Mouse (Mus musculus) spleen, adult 18-20 months (tissue): ENCODE data around the gene Slc25a30.
A peak's percentile ranks its signal among the peaks of the same experiment; 100 is the strongest.

Source experiments
- DNase-seq, 2 experiments: peaks; one replicate each; pipeline ENCODE4 v3.0.0; 2022; ENCODE audit warnings: mixed read lengths in 2 of 2

The Slc25a30 gene

DNA sequence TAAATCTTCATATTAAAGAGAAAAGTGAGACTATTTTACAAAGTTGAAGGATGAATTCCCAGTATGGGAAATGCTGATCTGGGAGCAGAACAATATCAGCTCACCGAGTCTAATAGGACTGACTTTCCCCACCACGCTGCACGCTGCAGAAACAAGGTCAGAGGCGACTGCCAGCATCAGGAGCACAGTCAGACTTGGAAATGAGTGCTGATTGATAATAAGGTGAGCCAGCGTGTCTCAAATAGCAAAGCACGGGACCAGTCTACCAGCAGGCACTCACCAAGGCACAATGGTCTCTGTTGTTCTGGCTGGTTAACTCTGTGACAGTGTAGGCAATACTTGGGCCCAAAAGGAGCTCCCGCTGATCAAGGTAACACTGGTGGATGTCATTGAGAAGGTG, 54.2 kb downstream of the Slc25a30 start:
- DNase-seq = no peak

DNA sequence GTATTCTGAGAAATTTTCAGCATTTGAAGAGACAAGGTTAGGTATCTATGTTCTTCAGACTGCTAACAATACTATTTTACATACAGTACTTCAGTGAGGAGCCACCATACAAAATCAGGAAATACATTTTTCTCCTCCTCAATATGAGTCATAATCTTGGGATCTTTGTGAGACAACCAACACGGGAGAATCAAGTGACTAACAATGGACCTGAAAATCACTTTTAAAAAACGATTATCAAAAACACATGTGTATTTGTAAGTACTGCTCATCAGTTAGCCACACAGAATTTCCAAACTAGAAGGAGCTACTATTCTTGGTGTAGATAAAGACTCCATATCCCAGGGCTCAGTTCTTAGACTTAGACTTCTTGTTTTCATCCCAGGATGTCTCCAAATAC, 55.5 kb downstream of the Slc25a30 start:
- no peak for DNase-seq

DNA sequence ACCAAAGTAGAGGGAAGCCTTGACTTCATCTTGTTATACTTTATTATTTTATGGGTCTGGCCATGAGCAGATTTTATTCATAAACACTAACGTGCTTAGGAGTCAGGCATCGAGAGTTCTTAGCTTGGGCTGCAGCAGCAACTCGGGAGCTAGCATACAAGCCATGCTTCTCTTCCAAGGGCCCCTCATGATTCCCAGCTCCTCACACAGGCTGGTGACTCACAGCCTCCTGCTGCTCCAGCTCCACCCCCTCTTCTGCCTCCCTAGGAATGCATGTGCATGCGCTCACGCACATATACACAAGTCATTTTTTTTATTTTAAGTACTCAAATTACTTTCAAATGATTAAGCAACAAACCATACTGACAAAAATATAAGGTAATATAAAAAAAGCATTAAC, 58.7 kb downstream of the Slc25a30 start:
- DNase-seq = no peak

DNA sequence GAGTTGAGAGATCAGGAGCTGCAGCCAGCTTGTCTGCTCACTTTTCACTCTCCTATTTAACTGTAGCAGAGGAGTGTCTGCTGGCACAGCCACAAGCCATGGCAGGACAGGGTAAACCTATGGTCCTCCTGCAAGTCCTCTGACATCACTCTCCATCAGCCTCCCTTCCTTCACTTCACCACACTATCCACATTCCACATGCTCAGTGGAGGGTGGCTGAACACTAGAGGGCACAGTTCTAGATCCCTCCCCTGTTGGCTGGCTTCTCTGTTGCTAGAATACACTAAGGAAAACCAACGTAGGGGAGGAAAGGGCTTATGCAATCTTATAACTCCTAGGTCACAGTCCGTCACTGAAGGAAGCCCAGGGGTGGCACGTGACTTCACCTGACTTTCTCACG, 59.8 kb downstream of the Slc25a30 start:
- no peak for DNase-seq

DNA sequence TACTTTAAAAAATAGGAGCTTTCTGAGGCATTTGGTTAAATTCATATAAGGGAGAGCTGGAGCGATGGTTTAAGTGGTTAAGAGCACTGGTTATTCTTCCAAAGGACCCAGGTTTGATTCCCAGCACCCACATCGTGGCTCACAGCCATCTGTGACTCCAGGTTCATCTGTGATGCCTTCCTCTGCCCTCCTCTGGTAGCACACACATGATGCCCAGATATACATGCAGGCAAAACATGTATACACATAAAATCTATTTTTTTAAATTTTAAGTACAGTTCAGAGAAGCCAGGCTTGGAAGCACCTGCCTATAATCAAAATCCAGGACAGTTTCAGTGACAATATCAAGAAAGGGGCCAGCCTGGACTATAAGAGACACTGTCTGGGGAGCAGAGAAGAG, 64.0 kb downstream of the Slc25a30 start:
- DNase-seq = no peak

DNA sequence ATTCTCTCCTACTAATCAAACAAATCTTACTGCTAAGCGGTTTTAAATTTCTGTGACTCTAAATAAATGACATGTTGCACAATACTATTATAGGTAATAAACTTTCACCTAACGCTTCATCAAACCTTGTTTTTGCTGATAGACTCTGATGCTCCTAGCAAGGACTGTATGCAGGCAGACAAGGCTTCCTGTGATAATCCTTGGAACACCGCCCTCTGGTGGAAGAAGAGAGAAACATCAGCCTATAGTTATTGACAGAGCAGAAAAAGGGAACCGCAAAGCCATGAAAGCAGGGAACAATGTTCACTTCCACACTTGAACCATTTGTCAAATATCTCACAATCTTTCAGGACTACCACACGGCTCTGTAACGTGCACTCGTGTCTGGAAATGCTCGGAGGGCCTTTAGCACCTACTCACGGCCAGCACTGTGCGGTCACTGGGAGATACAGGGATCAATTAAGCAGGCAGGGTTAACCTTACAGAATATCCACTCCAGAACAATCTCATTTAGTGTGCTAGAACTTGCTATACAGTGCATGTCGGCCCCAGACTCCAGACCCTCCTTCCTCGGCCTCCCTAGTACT, 64.8 kb downstream of the Slc25a30 start:
- DNase-seq = peak in 1 of 2 experiments; percentile 16

DNA sequence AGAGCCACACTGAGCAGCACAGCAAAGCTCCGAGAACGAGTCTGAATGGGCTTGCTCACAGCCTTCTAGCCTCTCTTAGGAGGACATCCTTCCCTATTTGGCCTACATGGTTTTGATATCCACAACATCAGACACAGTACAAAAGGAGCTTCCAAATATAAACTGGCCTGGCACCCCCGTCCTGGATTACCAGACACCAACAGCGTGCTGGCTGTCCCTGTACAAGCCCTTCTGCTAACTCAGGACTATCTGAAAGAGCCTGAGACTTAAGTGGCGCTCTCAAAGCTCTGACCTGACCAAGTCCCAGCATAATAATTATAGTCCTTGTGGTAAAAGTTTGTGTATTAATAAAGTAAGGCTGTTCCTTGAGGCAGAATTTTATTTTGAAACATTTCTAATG, 66.7 kb downstream of the Slc25a30 start:
- no peak for DNase-seq

DNA sequence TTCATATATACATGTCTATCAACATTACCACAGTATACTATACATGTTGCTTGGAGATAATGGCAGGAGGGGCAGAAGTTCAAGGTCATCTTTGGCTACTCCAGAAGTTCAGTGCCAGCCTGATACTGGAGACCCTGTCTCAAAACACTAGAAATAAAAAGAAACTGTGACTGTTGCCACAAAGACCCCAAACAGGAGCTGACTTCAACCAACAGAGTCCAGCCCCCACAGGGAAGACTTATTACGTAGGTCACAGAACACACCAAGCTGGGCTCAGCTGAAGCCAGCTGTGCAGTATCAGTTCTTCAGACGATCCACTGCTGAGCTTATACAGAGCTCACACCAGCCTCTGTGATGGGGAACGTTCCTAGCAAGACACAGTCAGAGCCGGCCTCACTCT, 70.4 kb downstream of the Slc25a30 start:
- no peak for DNase-seq

DNA sequence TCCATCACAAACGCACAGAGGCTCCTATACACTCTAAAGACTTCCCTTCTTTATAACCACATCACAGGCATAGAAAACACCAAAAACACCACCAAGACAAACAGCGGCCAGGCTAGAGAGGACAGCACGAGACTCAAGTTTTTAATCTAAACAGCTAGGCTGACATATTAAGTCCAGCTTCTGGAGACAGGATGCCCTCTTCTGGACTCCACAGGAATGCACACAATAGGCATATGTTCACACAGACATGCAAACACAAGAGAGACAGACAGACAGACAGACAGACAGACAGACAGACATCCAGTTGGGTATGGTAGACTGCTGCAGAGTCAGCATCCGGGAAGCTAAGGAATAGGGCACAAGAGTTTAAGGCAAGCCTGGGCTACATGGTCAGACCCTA, 73.2 kb downstream of the Slc25a30 start:
- DNase-seq = no peak

DNA sequence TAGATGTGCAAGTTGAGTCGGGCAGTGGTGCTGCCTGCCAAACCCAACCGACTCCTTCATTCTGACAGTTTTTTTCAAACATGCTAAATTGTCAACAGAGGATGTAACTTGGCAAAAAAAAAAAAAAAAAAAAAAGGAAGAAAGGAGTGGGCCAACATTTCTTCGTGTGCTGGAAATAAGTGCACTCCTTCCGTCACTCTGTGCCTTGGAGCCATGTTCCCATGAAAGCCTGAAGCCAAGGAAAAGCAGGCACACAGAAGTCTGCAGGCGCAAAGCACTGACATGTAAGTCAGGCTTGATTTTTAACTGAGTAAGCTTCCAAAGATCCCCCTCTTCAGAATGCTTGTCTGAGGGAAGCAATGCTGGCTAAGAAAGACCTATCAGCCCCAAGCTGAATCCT, 74.2 kb downstream of the Slc25a30 start:
- no peak for DNase-seq

DNA sequence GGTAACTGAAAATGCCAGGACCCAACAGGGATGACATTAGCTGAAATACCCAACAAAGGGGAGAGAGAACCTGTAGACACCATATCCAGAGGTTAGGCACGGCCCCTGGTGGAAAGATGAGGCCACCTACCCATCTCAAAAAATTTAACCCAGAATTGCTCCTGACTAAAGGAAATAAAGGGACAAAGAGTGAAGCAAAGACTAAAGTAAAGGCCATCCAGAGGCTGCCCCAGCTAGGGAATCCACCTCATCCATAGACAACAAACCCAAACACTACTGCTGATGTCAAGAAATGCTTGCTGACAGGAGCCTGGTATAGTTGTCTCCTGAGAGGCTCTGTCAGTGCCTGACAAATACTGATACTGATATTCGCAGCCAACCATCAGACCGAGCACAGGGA, 75.1 kb downstream of the Slc25a30 start:
- no peak for DNase-seq
